In genomic region chr1:168240386-168240785, GRCm38 (mm10) we compare ENCODE assay signal across 14 mouse cellular contexts.
A peak's percentile ranks its signal among the peaks of the same experiment; 100 is the strongest.
DNase-seq lines count a peak whose midpoint lies in the region; ATAC-seq and TF ChIP-seq lines count a peak whose summit lies in the region.
"Had no signal": no experiment of that assay in that cellular context is flagged by ENCODE, and none has a peak within 500 bp of the region (broad histone marks: within the 10 kb centered on the region; RNA-seq: fewer than 3 reads in every experiment).

No protein-coding gene starts in this region.

- no peak overlapping the region for H3K9ac ChIP-seq in forebrain, embryonic 16.5 days (replicated peaks; ENCODE audit: low read depth, low read length)
- H3K9ac ChIP-seq in neural tube, embryonic 13.5 days: no peak overlapping the region
- H3K9ac ChIP-seq: liver, embryonic 13.5 days; neural tube, embryonic 12.5 days had no signal

- H3K4me2 ChIP-seq in forebrain, embryonic 16.5 days (ENCODE audit: low read length): peak overlapping the region; percentile 36
- no peak overlapping the region for H3K4me2 ChIP-seq in neural tube, embryonic 13.5 days
- H3K4me2 ChIP-seq: liver, embryonic 13.5 days had no signal

- H3K27ac ChIP-seq in layer of hippocampus, adult 2 months: peak overlapping the region; percentile 70
- H3K27ac ChIP-seq in forebrain, embryonic 16.5 days (ENCODE audit: low read length): peak overlapping the region; percentile 90
- 0 out of 2 replicates have a peak overlapping the region, but pooled peaks have one; percentile 6 for H3K27ac ChIP-seq in neural tube, embryonic 13.5 days (replicated peaks)
- no peak overlapping the region for H3K27ac ChIP-seq in cerebellum, adult 2 months (ENCODE audit: insufficient read depth, low read length)
- H3K27ac ChIP-seq: liver, embryonic 13.5 days; macrophage; neural tube, embryonic 12.5 days had no signal

- no peak overlapping the region for H3K4me3 ChIP-seq in layer of hippocampus, adult 2 months
- H3K4me3 ChIP-seq in forebrain, embryonic 16.5 days (replicated peaks; ENCODE audit: low read length): no peak overlapping the region
- no peak overlapping the region for H3K4me3 ChIP-seq in neural tube, embryonic 13.5 days
- no peak overlapping the region for H3K4me3 ChIP-seq in cerebellum, adult 2 months (replicated peaks; ENCODE audit: insufficient read depth, low read depth, low read length)
- H3K4me3 ChIP-seq: liver, embryonic 13.5 days; neural tube, embryonic 12.5 days had no signal

- no peaks in the 10 kb centered on the region for H3K27me3 ChIP-seq in forebrain, embryonic 16.5 days (replicated peaks; ENCODE audit: control insufficient read depth, insufficient read depth, low read length)
- no peaks in the 10 kb centered on the region for H3K27me3 ChIP-seq in neural tube, embryonic 13.5 days
- H3K27me3 ChIP-seq in cerebellum, adult 2 months (ENCODE audit: control insufficient read depth, insufficient read depth, low read length): no peaks in the 10 kb centered on the region
- H3K27me3 ChIP-seq: liver, embryonic 13.5 days; neural tube, embryonic 12.5 days had no signal

- peak; percentile 24; the same call in 1 of the 2 replicates for ATAC-seq in forebrain, embryonic 16.5 days
- ATAC-seq in neural tube, embryonic 13.5 days (ENCODE audit: low read depth): no peak
- ATAC-seq in monocyte, adult 5-6 weeks (replicated peaks; ENCODE audit: insufficient number of reproducible peaks, low FRiP score, low TSS enrichment, poor library complexity, severe bottlenecking): no peak
- ATAC-seq: intestine, postnatal 0 days had no signal

- no peak for TF ChIP-seq POLR2A in cerebellum, adult 2 months (IDR thresholded peaks at IDR 0.05; ENCODE audit: borderline replicate concordance, insufficient read depth, low read length)

- no peak for TF ChIP-seq CTCF in layer of hippocampus, adult 2 months (conservative IDR thresholded peaks at IDR 0.05)
- TF ChIP-seq CTCF in cerebellum, adult 2 months (IDR thresholded peaks at IDR 0.05; ENCODE audit: borderline replicate concordance, insufficient read depth, low read depth, low read length): no peak

- H3K36me3 ChIP-seq in forebrain, embryonic 16.5 days (ENCODE audit: control insufficient read depth, insufficient read depth): no peaks in the 10 kb centered on the region
- H3K36me3 ChIP-seq in neural tube, embryonic 13.5 days: no peaks in the 10 kb centered on the region
- H3K36me3 ChIP-seq: liver, embryonic 13.5 days; neural tube, embryonic 12.5 days had no signal

- no peaks in the 10 kb centered on the region for H3K9me3 ChIP-seq in forebrain, embryonic 16.5 days (ENCODE audit: control insufficient read depth, low read length)
- H3K9me3 ChIP-seq in neural tube, embryonic 13.5 days: no peaks in the 10 kb centered on the region
- H3K9me3 ChIP-seq: liver, embryonic 13.5 days; neural tube, embryonic 12.5 days had no signal

- peaks cover 71% of the 10 kb centered on the region for H3K4me1 ChIP-seq in forebrain, embryonic 16.5 days (replicated peaks; ENCODE audit: control insufficient read depth, insufficient read depth, low read length)
- H3K4me1 ChIP-seq in neural tube, embryonic 13.5 days (replicated peaks): peaks cover 75% of the 10 kb centered on the region
- H3K4me1 ChIP-seq in cerebellum, adult 2 months (ENCODE audit: control insufficient read depth, insufficient read depth, low read length): peaks cover 10% of the 10 kb centered on the region
- H3K4me1 ChIP-seq: liver, embryonic 13.5 days had no signal

- DNase-seq in heart, adult 11 months: peak; percentile 44
- no peak for DNase-seq in heart, postnatal 4 days
- no peak for DNase-seq in layer of hippocampus, adult 2 months (ENCODE audit: low spot score in 2 of 2)
- no peak for DNase-seq in layer of hippocampus, adult 9-11 months
- DNase-seq in cerebellum, adult 2 months: no peak
- DNase-seq: cerebellum, adult 11-12 months; liver, embryonic 13.5 days; right cerebral cortex, adult 18-20 months had no signal

- 43% methylated on average over 5 of the region's 5 CpGs for WGBS in forebrain, embryonic 16.5 days
- 85% methylated on average over 5 of the region's 5 CpGs for WGBS in neural tube, embryonic 13.5 days
- WGBS in cerebellum, adult 2 months: 78% methylated on average over 5 of the region's 5 CpGs
